Mouse (Mus musculus) midbrain, embryonic 13.5 days (tissue): ENCODE measurements around the gene Nrl. TPM values are rescaled to one million over a fixed set of nuclear protein-coding genes. Genes with fewer than 3 reads are reported as not detected.

ENCODE experiments used
- ATAC-seq: fragments of 200-750 bp; cut with Nextera tagmentation; 2 replicates; pipeline ENCODE4 v1.8.0; 2017; ENCODE audit warnings: mild to moderate bottlenecking, moderate TSS enrichment, moderate library complexity
- H3K27ac ChIP-seq: fragments of 300-500 bp; sonication (generic); 2 replicates; pipeline ENCODE4 v1.5.1; 2015; ENCODE audit warnings: inconsistent platforms, mild to moderate bottlenecking, moderate library complexity
- H3K27me3 ChIP-seq: fragments of 300-500 bp; sonication (generic); 2 replicates; pipeline ENCODE4 v1.6.1; 2015; ENCODE audit warnings: mild to moderate bottlenecking, inconsistent platforms
- H3K36me3 ChIP-seq: fragments of 300-500 bp; sonication (generic); 2 replicates; pipeline ENCODE4 v1.6.1; 2015; ENCODE audit warnings: mild to moderate bottlenecking, inconsistent platforms
- H3K4me1 ChIP-seq: fragments of 300-500 bp; sonication (generic); replicated peaks from 2 replicates; pipeline ENCODE4 v1.6.1; 2015; ENCODE audit warnings: inconsistent platforms
- H3K4me2 ChIP-seq: fragments of 300-500 bp; sonication (generic); replicated peaks from 2 replicates; pipeline ENCODE4 v1.6.1; 2015; ENCODE audit warnings: moderate library complexity, mild to moderate bottlenecking, inconsistent platforms
- H3K4me3 ChIP-seq: fragments of 300-500 bp; sonication (generic); replicated peaks from 2 replicates; pipeline ENCODE4 v1.5.1; 2015; ENCODE audit warnings: mild to moderate bottlenecking, inconsistent platforms
- H3K9ac ChIP-seq: fragments of 300-500 bp; sonication (generic); replicated peaks from 2 replicates; pipeline ENCODE4 v1.6.1; 2015; ENCODE audit warnings: mild to moderate bottlenecking, inconsistent platforms
- H3K9me3 ChIP-seq: fragments of 300-500 bp; sonication (generic); 2 replicates; pipeline ENCODE4 v1.6.1; 2016; ENCODE audit warnings: mild to moderate bottlenecking, inconsistent platforms
- WGBS: fragments of 180-500 bp; shearing (Covaris S2); methylation state at CpG from one replicate; pipeline ENCODE4 v1.1.7; 2015; 5-methylcytosine and 5-hydroxymethylcytosine counted together
- polyA plus RNA-seq: library from polyadenylated mRNA; unstranded; fragments of >200 nt; fragmentation: Nextera tagmentation; extraction: Ambion mirVana; gene quantifications from 2 replicates; pipeline ENCODE4 v1.2.1, GENCODE M21; 2015

Gene Nrl
- polyA plus RNA-seq, 1 experiment from 2014 or later, result 0.08 TPM

GRCm38 (mm10) chr14:55477421-55477820 is 47.4 kb downstream of the Nrl start:
- no peak for ATAC-seq
- H3K27me3 ChIP-seq, result no peaks in the 10 kb centered on the region
- H3K36me3 ChIP-seq, result no peaks in the 10 kb centered on the region
- no peak overlapping the region for H3K27ac ChIP-seq
- WGBS, result 95% methylated on average over 1 of the region's 1 CpGs
- H3K4me2 ChIP-seq, result no peak overlapping the region
- H3K4me1 ChIP-seq, result peaks cover 4% of the 10 kb centered on the region; the same call in 1 of the 2 replicates
- no peak overlapping the region for H3K9ac ChIP-seq
- no peak overlapping the region for H3K4me3 ChIP-seq
- H3K9me3 ChIP-seq, result no peaks in the 10 kb centered on the region

- H3K4me2 ChIP-seq, result no peak overlapping the region
- peaks cover 7% of the 10 kb centered on the region; the same call in 1 of the 2 replicates for H3K4me1 ChIP-seq
- no peaks in the 10 kb centered on the region for H3K27me3 ChIP-seq
- no peak overlapping the region for H3K27ac ChIP-seq
- no peaks in the 10 kb centered on the region for H3K9me3 ChIP-seq
- WGBS, result 55% methylated on average over 2 of the region's 2 CpGs
- no peaks in the 10 kb centered on the region for H3K36me3 ChIP-seq
- H3K4me3 ChIP-seq, result no peak overlapping the region
- no peak overlapping the region for H3K9ac ChIP-seq
- ATAC-seq, result no peak
Measured at GRCm38 (mm10) chr14:55475654-55476053, 49.1 kb downstream of the Nrl start.

GRCm38 (mm10) chr14:55470806-55471205 is 54.0 kb downstream of the Nrl start:
- WGBS, result 11% methylated on average over 10 of the region's 10 CpGs
- Histone ChIP-seq H3K27ac (no peak overlapping the region), H3K9ac (no peak overlapping the region), H3K36me3 (no peaks in the 10 kb centered on the region), H3K27me3 (no peaks in the 10 kb centered on the region), H3K9me3 (no peaks in the 10 kb centered on the region), H3K4me1 (0 out of 2 replicates have a peak, but pooled peaks cover 3% of the 10 kb centered on the region), H3K4me2 (no peak overlapping the region), H3K4me3 (no peak overlapping the region)
- ATAC-seq, result no peak

GRCm38 (mm10) chr14:55469821-55470220 is 55.0 kb downstream of the Nrl start:
- ATAC-seq, result no peak
- H3K4me1 ChIP-seq, result 0 out of 2 replicates have a peak, but pooled peaks cover 3% of the 10 kb centered on the region
- no peak overlapping the region for H3K9ac ChIP-seq
- no peak overlapping the region for H3K4me3 ChIP-seq
- H3K27me3 ChIP-seq, result no peaks in the 10 kb centered on the region
- H3K4me2 ChIP-seq, result no peak overlapping the region
- no peaks in the 10 kb centered on the region for H3K36me3 ChIP-seq
- no peak overlapping the region for H3K27ac ChIP-seq
- 84% methylated on average over 6 of the region's 6 CpGs for WGBS
- H3K9me3 ChIP-seq, result no peaks in the 10 kb centered on the region

GRCm38 (mm10) chr14:55469041-55469440 is 55.7 kb downstream of the Nrl start:
- no peak overlapping the region for H3K4me3 ChIP-seq
- H3K27ac ChIP-seq, result no peak overlapping the region
- ATAC-seq, result no peak
- 93% methylated on average over 2 of the region's 2 CpGs for WGBS
- H3K9ac ChIP-seq, result no peak overlapping the region
- no peaks in the 10 kb centered on the region for H3K36me3 ChIP-seq
- no peak overlapping the region for H3K4me2 ChIP-seq
- H3K4me1 ChIP-seq, result 0 out of 2 replicates have a peak, but pooled peaks cover 3% of the 10 kb centered on the region
- H3K9me3 ChIP-seq, result no peaks in the 10 kb centered on the region
- no peaks in the 10 kb centered on the region for H3K27me3 ChIP-seq

Other genes starting within 250 kb of the Nrl start
- gene Dhrs4, start 46.2 kb downstream of the Nrl start, polyA plus RNA-seq, result 31.2 and 31.6 TPM in 2 replicates
- 17.0 and 24.5 TPM in 2 replicates for gene Carmil3, start 34.3 kb downstream of the Nrl start, polyA plus RNA-seq
- gene Cpne6, start 14.5 kb downstream of the Nrl start, polyA plus RNA-seq, result 0.70 and 0.88 TPM in 2 replicates
- gene Pck2, start 15.3 kb upstream of the Nrl start, polyA plus RNA-seq, result 16.6 and 19.5 TPM in 2 replicates
- gene Dcaf11, start 35.0 kb upstream of the Nrl start, polyA plus RNA-seq, result 126 and 134 TPM in 2 replicates
- 0.43 and 0.92 TPM in 2 replicates for gene A730061H03Rik, start 35.4 kb upstream of the Nrl start, polyA plus RNA-seq
- gene Fitm1, start 50.6 kb upstream of the Nrl start, polyA plus RNA-seq, result not detected in 2 replicates
- gene Psme1, start 53.1 kb upstream of the Nrl start, polyA plus RNA-seq, result 176 TPM in 2 replicates
- 9.7 and 12.1 TPM in 2 replicates for gene Emc9, start 60.3 kb upstream of the Nrl start, polyA plus RNA-seq
- 198 and 217 TPM in 2 replicates for gene Psme2, start 66.1 kb upstream of the Nrl start, polyA plus RNA-seq
- gene Rnf31, start 66.7 kb upstream of the Nrl start, polyA plus RNA-seq, result 22.0 and 24.1 TPM in 2 replicates
- gene Irf9, start 78.6 kb upstream of the Nrl start, polyA plus RNA-seq, result 7.8 and 8.7 TPM in 2 replicates
- 6.6 and 7.3 TPM in 2 replicates for gene Rec8, start 93.1 kb upstream of the Nrl start, polyA plus RNA-seq
- gene Ipo4, start 111.0 kb upstream of the Nrl start, polyA plus RNA-seq, result 75.1 and 82.2 TPM in 2 replicates
- gene Gm49378, start 112.9 kb upstream of the Nrl start, polyA plus RNA-seq, result 1.6 and 2.1 TPM in 2 replicates
- gene Tm9sf1, start 118.8 kb upstream of the Nrl start, polyA plus RNA-seq, result 59.7 and 59.8 TPM in 2 replicates
- 0.38 and 0.59 TPM in 2 replicates for gene Tssk4, start 125.2 kb upstream of the Nrl start, polyA plus RNA-seq
- gene Mdp1, start 135.5 kb upstream of the Nrl start, polyA plus RNA-seq, result 69.7 and 75.0 TPM in 2 replicates
- gene Gmpr2, start 147.0 kb upstream of the Nrl start, polyA plus RNA-seq, result 49.5 and 53.3 TPM in 2 replicates
- 605 and 607 TPM in 2 replicates for gene Nedd8, start 147.1 kb upstream of the Nrl start, polyA plus RNA-seq
- gene Tinf2, start 156.8 kb upstream of the Nrl start, polyA plus RNA-seq, result 36.9 and 38.5 TPM in 2 replicates
- 0.32 and 0.46 TPM in 2 replicates for gene Tgm1, start 188.9 kb upstream of the Nrl start, polyA plus RNA-seq
- gene Rabggta, start 197.3 kb upstream of the Nrl start, polyA plus RNA-seq, result 45.0 and 48.8 TPM in 2 replicates
- gene Dhrs1, start 220.7 kb upstream of the Nrl start, polyA plus RNA-seq, result 66.3 and 68.8 TPM in 2 replicates
- gene Nop9, start 220.7 kb upstream of the Nrl start, polyA plus RNA-seq, result 33.8 and 36.2 TPM in 2 replicates
- gene Cideb, start 233.5 kb upstream of the Nrl start, polyA plus RNA-seq, result 0.19 TPM in 1 of 2 replicates, not detected in the other
- 0.22 and 0.28 TPM in 2 replicates for gene Ltb4r2, start 236.4 kb upstream of the Nrl start, polyA plus RNA-seq
- 0.26 TPM in 1 of 2 replicates, not detected in the other for gene Ltb4r1, start 241.0 kb upstream of the Nrl start, polyA plus RNA-seq